In the genomic region with DNA sequence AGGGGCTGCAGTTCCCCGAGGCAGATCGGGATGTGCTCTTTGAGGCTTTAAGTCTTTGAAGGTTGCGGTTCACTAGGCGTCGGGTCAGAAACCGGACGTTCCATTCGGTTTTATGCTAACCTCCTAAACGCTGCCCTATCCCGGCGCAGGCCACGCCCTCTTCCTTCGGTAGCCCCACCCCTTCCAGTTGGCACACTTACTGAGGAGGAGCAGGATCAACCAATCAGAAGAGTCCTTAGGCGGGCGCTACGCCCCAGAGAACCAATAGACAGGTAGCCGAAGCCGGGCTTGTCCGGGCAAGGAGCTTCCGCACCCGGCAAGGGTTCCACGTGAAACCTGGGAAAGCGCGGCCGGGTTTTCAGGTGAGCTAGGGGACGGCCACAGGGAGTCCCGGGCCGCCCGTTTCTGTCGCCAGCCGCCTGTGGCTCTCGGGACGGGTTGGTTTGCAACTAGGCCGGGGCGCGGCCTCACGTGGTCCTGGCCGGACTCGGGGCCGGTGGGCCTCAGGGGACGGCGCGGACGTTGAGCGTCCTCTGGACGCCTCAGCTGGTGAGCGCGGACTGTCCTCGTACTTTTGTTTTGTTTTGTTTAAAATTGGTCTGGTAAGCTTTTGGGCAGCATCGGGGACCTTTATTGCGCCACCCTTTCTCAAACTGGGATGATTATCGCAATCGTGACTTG, we compare ENCODE assay signal across 8 mouse cellular contexts. TPM values are rescaled to one million over a fixed set of nuclear protein-coding genes. Genes with fewer than 3 reads are reported as not detected.
DNase-seq lines count a peak whose midpoint lies in the region; ATAC-seq and TF ChIP-seq lines count a peak whose summit lies in the region.

TSS of gene Aen (plus strand) at position 202 of the 681 bp plus-strand sequence.

- H3K27ac ChIP-seq in hindbrain, embryonic 13.5 days: peak within 1 kb of the TSS; percentile 48; the same call in 1 of the 2 replicates

- CTCF ChIA-PET in Patski (lab: Charles Lee): interaction anchor here (1.1 to 2.7 kb wide), 3 partner anchors 9 to 29 kb away, joined by 3 to 8 read pairs (median 7); no protein-coding TSS in a partner anchor

- H3K9me3 ChIP-seq in hindbrain, embryonic 13.5 days: no peaks in the 10 kb centered on the region

- peak within 1 kb of the TSS; percentile 91 for H3K4me2 ChIP-seq in hindbrain, embryonic 13.5 days

- H3K27me3 ChIP-seq in Patski: no peaks in the 10 kb centered on the region
- H3K27me3 ChIP-seq in hindbrain, embryonic 13.5 days: 0 out of 2 replicates have a peak, but pooled peaks cover 3% of the 10 kb centered on the region

- H3K36me3 ChIP-seq in hindbrain, embryonic 13.5 days: no peaks in the 10 kb centered on the region; the same call in 1 of the 2 replicates

- DNase-seq in Patski (ENCODE audit: low read depth, low spot score): peak; percentile 96
- peak; percentile 98 to 99 for DNase-seq in cerebellum, postnatal 14 days
- peak; percentile 94 to 97 for DNase-seq in frontal cortex, postnatal 14 days (ENCODE audit: low spot score in 2 of 2)
- peak; percentile 80 to 87 for DNase-seq in layer of hippocampus, postnatal 25 days (ENCODE audit: extremely low spot score in 1 of 2, low spot score in 1 of 2)
- DNase-seq in lung, postnatal 25 days (ENCODE audit: low spot score): peak; percentile 100
- DNase-seq in retina, embryonic 14.5 days (ENCODE audit: low spot score): peak; percentile 99
- peak; percentile 99 for DNase-seq in thymus, postnatal 4 days

- peak; percentile 99 for ATAC-seq in Patski
- peak; percentile 97 for ATAC-seq in hindbrain, embryonic 13.5 days (ENCODE audit: low FRiP score)

- in situ Hi-C loops in Patski (cut with MboI; ENCODE audit: low pct_unique_long_range_greater_than_20kb): loop anchor here (10.0 to 25.0 kb wide), 2 partner anchors 321 to 1758 kb away; no protein-coding TSS in a partner anchor

- WGBS in hindbrain, embryonic 13.5 days: 3% methylated on average over 53 of the region's 53 CpGs

- H3K4me1 ChIP-seq in hindbrain, embryonic 13.5 days (replicated peaks): peaks cover 26% of the 10 kb centered on the region

- H3K9ac ChIP-seq in hindbrain, embryonic 13.5 days: peak within 1 kb of the TSS; percentile 78

- POLR2A ChIA-PET in Patski (lab: Charles Lee): interaction anchor here (0.7 to 1.8 kb wide), 3 partner anchors 31 to 479 kb away, joined by 3 to 8 read pairs (median 4); no protein-coding TSS in a partner anchor

- H3K4me3 ChIP-seq in hindbrain, embryonic 13.5 days: peak within 1 kb of the TSS; percentile 92

- TF ChIP-seq CTCF in Patski (IDR thresholded peaks at IDR 0.05): no peak

RNA-seq across cellular contexts. Expression of gene Aen, which starts in this region (rescaled TPM):
- polyA plus RNA-seq in Patski (2021): 39.3 TPM
- 47.0 and 50.3 TPM in 2 replicates for polyA plus RNA-seq in hindbrain, embryonic 13.5 days (2015; fragmentation: Nextera tagmentation; extraction: Ambion mirVana)
- total RNA-seq in layer of hippocampus, postnatal 25 days (2021): 10 to 100 TPM; 21.5 to 23.1 TPM

Comparison
In these comparisons a context has a peak if more than half of its experiments do, and no peak if none do; other contexts are left out.
1. Peak in every context shown above with its lines: DNase-seq, ATAC-seq, H3K4me3 ChIP-seq and H3K27ac ChIP-seq.